Mouse (Mus musculus) MEL (cell line): ENCODE measurements at regions not wholly inside any gene's neighbourhood (a gene's known extent, or its start where the extent isn't known, plus 50 kb on each side); places are given as distances from the start of the nearest gene placed in this dataset.

ENCODE experiments used
- DNase-seq: peaks from one replicate; pipeline ENCODE4 v3.0.0; 2011; ENCODE audit warnings: low read depth, low spot score
- H3K27ac ChIP-seq: 2 replicates; pipeline ENCODE4 v1.5.1; 2012; ENCODE audit warnings: low read depth, mild to moderate bottlenecking, control low read depth, low read length, moderate library complexity; ENCODE audit not compliant: control insufficient read depth
- H3K27me3 ChIP-seq, 2 experiments: fragments of 150-350 bp in 1 of 2; sonication (generic) in 1 of 2; 2 replicates each; pipeline ENCODE4 v1.6.1; 2012; ENCODE audit warnings: low read length in 2 of 2, mild to moderate bottlenecking in 2 of 2, improper control_type of control experiment in 1 of 2, moderate library complexity in 1 of 2; ENCODE audit not compliant: insufficient read depth in 2 of 2, control insufficient read depth in 1 of 2
- H3K36me3 ChIP-seq, 2 experiments: 2 replicates each; pipeline ENCODE4 v1.6.1; 2012 to 2014; ENCODE audit warnings: low read length in 2 of 2, improper control_type of control experiment in 1 of 2, inconsistent platforms in 1 of 2, mild to moderate bottlenecking in 1 of 2; ENCODE audit not compliant: insufficient read depth in 2 of 2, control insufficient read depth in 1 of 2
- H3K4me1 ChIP-seq, 2 experiments: fragments of 150-350 bp in 1 of 2; sonication (generic) in 1 of 2; 2 replicates each; pipeline ENCODE4 v1.6.1; 2012; ENCODE audit warnings: low read length in 2 of 2, improper control_type of control experiment in 1 of 2, mild to moderate bottlenecking in 1 of 2; ENCODE audit not compliant: insufficient read depth in 2 of 2, control insufficient read depth in 1 of 2
- H3K4me3 ChIP-seq, 2 experiments: fragments of 150-350 bp in 1 of 2; sonication (generic) in 1 of 2; 2 replicates each; pipeline ENCODE4 v1.5.1; 2012; ENCODE audit warnings: low read depth in 2 of 2, low read length in 2 of 2, mild to moderate bottlenecking in 2 of 2, moderate library complexity in 2 of 2, control low read depth in 1 of 2, improper control_type of control experiment in 1 of 2; ENCODE audit not compliant: control insufficient read depth in 1 of 2, insufficient read depth in 1 of 2
- H3K79me2 ChIP-seq: 2 replicates; pipeline ENCODE4 v1.6.1; 2012; ENCODE audit warnings: mild to moderate bottlenecking, low read length, moderate library complexity; ENCODE audit not compliant: control insufficient read depth, poor library complexity, insufficient read depth
- H3K9ac ChIP-seq: 2 replicates; pipeline ENCODE4 v1.6.1; 2012; ENCODE audit warnings: low read depth, mild to moderate bottlenecking, control low read depth, low read length, moderate library complexity; ENCODE audit not compliant: control insufficient read depth, poor library complexity, severe bottlenecking
- H3K9me3 ChIP-seq: fragments of 150-350 bp; sonication (generic); replicated peaks from 2 replicates; pipeline ENCODE4 v1.6.1; 2012; ENCODE audit warnings: mild to moderate bottlenecking, low read length, improper control_type of control experiment, moderate library complexity; ENCODE audit not compliant: insufficient read depth
- BHLHE40 ChIP-seq: IDR thresholded peaks from 2 replicates; pipeline ENCODE4 v1.6.1; 2012; ENCODE audit warnings: low read depth, mild to moderate bottlenecking, inconsistent platforms, low read length, improper control_type of control experiment, borderline replicate concordance
- CHD1 ChIP-seq: IDR thresholded peaks from 2 replicates; pipeline ENCODE4 v1.6.1; 2012; ENCODE audit warnings: low read depth, mild to moderate bottlenecking, inconsistent platforms, low read length, improper control_type of control experiment
- ELF1 ChIP-seq: IDR thresholded peaks from 2 replicates; pipeline ENCODE4 v1.6.1; 2014; ENCODE audit warnings: low read depth, mild to moderate bottlenecking, inconsistent platforms, low read length, improper control_type of control experiment, moderate library complexity
- EP300 ChIP-seq, 2 experiments: IDR thresholded peaks; 2 replicates each; pipeline ENCODE4 v1.6.1; 2011; ENCODE audit warnings: improper control_type of control experiment in 2 of 2, low read length in 2 of 2, low read depth in 1 of 2, mild to moderate bottlenecking in 1 of 2
- ETS1 ChIP-seq: IDR thresholded peaks from 2 replicates; pipeline ENCODE4 v1.6.1; 2012; ENCODE audit warnings: low read depth, mild to moderate bottlenecking, inconsistent platforms, low read length, improper control_type of control experiment, moderate library complexity
- GATA1 ChIP-seq: IDR thresholded peaks from 2 replicates; pipeline ENCODE4 v1.6.1; 2011; ENCODE audit warnings: low read depth, low read length, improper control_type of control experiment
- HCFC1 ChIP-seq: IDR thresholded peaks from 2 replicates; pipeline ENCODE4 v1.6.1; 2012; ENCODE audit warnings: low read depth, mild to moderate bottlenecking, inconsistent platforms, low read length, improper control_type of control experiment, moderate library complexity
- MAFK ChIP-seq: IDR thresholded peaks from 2 replicates; pipeline ENCODE4 v1.6.1; 2011; ENCODE audit warnings: low read depth, mild to moderate bottlenecking, low read length, improper control_type of control experiment, borderline replicate concordance
- MAZ ChIP-seq: IDR thresholded peaks from 2 replicates; pipeline ENCODE4 v1.6.1; 2012; ENCODE audit warnings: low read depth, mild to moderate bottlenecking, inconsistent platforms, low read length, improper control_type of control experiment
- MEF2A ChIP-seq: IDR thresholded peaks from 2 replicates; pipeline ENCODE4 v1.6.1; 2014; ENCODE audit warnings: low read depth, mild to moderate bottlenecking, inconsistent platforms, low read length, improper control_type of control experiment; ENCODE audit not compliant: poor library complexity, insufficient replicate concordance, severe bottlenecking; ENCODE audit errors: extremely low read depth
- MXI1 ChIP-seq: IDR thresholded peaks from 2 replicates; pipeline ENCODE4 v1.6.1; 2011; ENCODE audit warnings: mild to moderate bottlenecking, low read depth, low read length, improper control_type of control experiment
- MYB ChIP-seq: IDR thresholded peaks from 2 replicates; pipeline ENCODE4 v1.6.1; 2011; ENCODE audit warnings: mild to moderate bottlenecking, low read depth, low read length, improper control_type of control experiment
- MYC ChIP-seq: IDR thresholded peaks from 2 replicates; pipeline ENCODE4 v1.6.1; 2011; ENCODE audit warnings: low read depth, mild to moderate bottlenecking, low read length, improper control_type of control experiment, moderate library complexity
- POLR2A ChIP-seq, 2 experiments: IDR thresholded peaks; 2 replicates each; pipeline ENCODE4 v1.6.1; 2011 to 2012; ENCODE audit warnings: low read length in 2 of 2, mild to moderate bottlenecking in 2 of 2, control low read depth in 1 of 2, improper control_type of control experiment in 1 of 2, low read depth in 1 of 2, moderate library complexity in 1 of 2; ENCODE audit not compliant: control insufficient read depth in 1 of 2, insufficient read depth in 1 of 2, poor library complexity in 1 of 2
- POLR2AphosphoS2 ChIP-seq: IDR thresholded peaks from 2 replicates; pipeline ENCODE4 v1.6.1; 2011; ENCODE audit warnings: low read length, improper control_type of control experiment
- RAD21 ChIP-seq: IDR thresholded peaks from 2 replicates; pipeline ENCODE4 v1.6.1; 2011; ENCODE audit warnings: mild to moderate bottlenecking, low read depth, low read length, improper control_type of control experiment
- SIN3A ChIP-seq: IDR thresholded peaks from 2 replicates; pipeline ENCODE4 v1.6.1; 2012; ENCODE audit warnings: low read length, improper control_type of control experiment, inconsistent platforms
- TAL1 ChIP-seq: IDR thresholded peaks from 2 replicates; pipeline ENCODE4 v1.6.1; 2012; ENCODE audit warnings: mild to moderate bottlenecking, inconsistent platforms, low read length, moderate library complexity, mixed read lengths
- TBP ChIP-seq: IDR thresholded peaks from 2 replicates; pipeline ENCODE4 v1.8.0; 2011; ENCODE audit warnings: low read depth, low read length, improper control_type of control experiment
- USF1 ChIP-seq: IDR thresholded peaks from 2 replicates; pipeline ENCODE4 v1.6.1; 2014; ENCODE audit warnings: low read depth, mild to moderate bottlenecking, inconsistent platforms, low read length, improper control_type of control experiment, moderate library complexity
- USF2 ChIP-seq, 2 experiments: IDR thresholded peaks; 2 replicates each; pipeline ENCODE4 v1.6.1; 2011 to 2012; ENCODE audit warnings: improper control_type of control experiment in 2 of 2, low read length in 2 of 2, borderline replicate concordance in 1 of 2, inconsistent platforms in 1 of 2, low read depth in 1 of 2, mild to moderate bottlenecking in 1 of 2; ENCODE audit not compliant: insufficient read depth in 1 of 2
- ZMIZ1 ChIP-seq: IDR thresholded peaks from 2 replicates; pipeline ENCODE4 v1.6.1; 2012; ENCODE audit warnings: low read depth, mild to moderate bottlenecking, inconsistent platforms, low read length, improper control_type of control experiment, moderate library complexity

DNA sequence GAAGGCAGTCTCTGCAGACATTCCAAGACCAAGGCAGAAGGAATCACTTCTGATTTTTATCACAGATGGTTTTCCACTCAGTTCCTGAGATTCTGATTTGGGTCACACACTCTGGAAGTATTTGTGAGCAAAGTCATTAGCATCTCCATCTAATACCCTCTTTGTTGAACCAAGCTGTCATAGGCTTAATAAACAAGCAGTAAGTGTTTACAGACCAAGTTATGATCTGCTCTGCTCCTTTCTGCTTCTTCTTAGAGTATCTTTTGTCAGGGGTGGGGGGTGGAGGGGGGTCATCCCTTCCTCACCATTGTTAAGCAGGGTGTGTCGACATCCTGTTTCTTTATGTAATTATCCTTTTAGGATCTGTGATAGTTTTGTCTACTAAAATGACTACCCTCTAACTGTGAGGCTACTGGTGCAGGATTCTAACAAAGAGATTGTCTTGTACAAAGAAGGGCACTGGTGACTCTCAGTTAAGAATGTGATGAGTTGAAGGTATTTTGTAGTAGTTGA, 358.2 kb upstream of the Adgrl2 start:
- H3K27me3 ChIP-seq = no peaks in the 10 kb centered on the region
- TF ChIP-seq GATA1 (no peak), USF1 (no peak), ETS1 (no peak), MEF2A (no peak), MYB (no peak), SIN3A (no peak), CHD1 (no peak), ELF1 (no peak), MAZ (no peak), MAFK (no peak), TBP (no peak), USF2 (IDR thresholded peaks at IDR 0.05; ENCODE audit: borderline replicate concordance in 1 of 2, insufficient read depth in 1 of 2, low read depth in 1 of 2, low read length in 2 of 2) (no peak), BHLHE40 (no peak), MYC (no peak)
- no peaks in the 10 kb centered on the region for H3K36me3 ChIP-seq
- H3K9me3 ChIP-seq = no peaks in the 10 kb centered on the region
- H3K9ac ChIP-seq = no peak overlapping the region
- H3K27ac ChIP-seq = no peak overlapping the region
- H3K4me3 ChIP-seq = no peak overlapping the region
- H3K4me1 ChIP-seq = peaks cover 0 to 5% of the 10 kb centered on the region in 2 experiments; a peak in 1 of 4 replicates
- no peak for DNase-seq
- H3K79me2 ChIP-seq = no peaks in the 10 kb centered on the region

DNA sequence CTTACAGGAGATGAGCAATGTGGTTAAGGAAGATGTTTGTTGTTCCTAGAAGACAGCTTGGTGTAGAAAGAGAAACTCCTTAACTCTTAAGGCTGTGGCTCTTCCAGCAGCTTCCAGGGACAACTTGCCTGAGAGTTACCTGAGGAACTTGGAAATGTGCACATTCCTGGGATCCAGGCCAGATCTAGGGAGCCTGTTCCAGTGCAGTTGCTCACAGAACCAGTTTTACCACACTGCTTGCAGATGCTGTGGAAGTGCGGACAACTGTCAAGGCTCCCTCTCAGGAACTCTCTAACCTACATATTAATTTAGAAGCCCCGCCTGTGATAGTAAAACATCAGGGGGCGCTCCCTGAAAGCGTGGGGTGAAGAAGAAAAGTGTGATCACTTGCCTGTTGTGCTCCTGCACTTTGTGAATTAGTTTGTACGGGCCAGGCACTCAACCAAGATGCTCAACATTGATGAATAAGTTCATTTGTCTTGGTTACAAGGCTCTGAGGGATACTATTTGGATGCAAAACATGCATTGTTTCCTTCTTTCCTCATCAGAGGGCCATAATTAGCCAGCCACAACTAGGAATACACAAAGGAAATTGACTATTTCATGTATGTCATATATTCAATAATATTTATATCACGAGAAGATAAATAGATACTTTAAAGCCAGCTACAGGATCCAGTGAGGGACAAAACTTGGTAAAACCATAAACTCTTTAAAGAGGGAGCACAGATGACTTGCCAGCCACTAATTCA, 357.1 kb upstream of the Adgrl2 start:
- peaks cover 0 to 5% of the 10 kb centered on the region in 2 experiments; a peak in 1 of 4 replicates for H3K4me1 ChIP-seq

More for the DNA sequence above, 357.1 kb upstream of the Adgrl2 start:
- Histone ChIP-seq H3K79me2 (no peaks in the 10 kb centered on the region), H3K27ac (no peak overlapping the region), H3K9me3 (no peaks in the 10 kb centered on the region), H3K36me3 (no peaks in the 10 kb centered on the region), H3K9ac (no peak overlapping the region), H3K4me3 (no peak overlapping the region), H3K27me3 (no peaks in the 10 kb centered on the region)
- no peak for DNase-seq
- no peak for TF ChIP-seq POLR2AphosphoS2
- TF ChIP-seq MYB = no peak
- no peak for TF ChIP-seq EP300 (IDR thresholded peaks at IDR 0.05; ENCODE audit: low read depth in 1 of 2, low read length in 2 of 2)
- no peak for TF ChIP-seq MYC
- TF ChIP-seq CHD1 = no peak
- TF ChIP-seq HCFC1 = no peak
- TF ChIP-seq POLR2A (IDR thresholded peaks at IDR 0.05; ENCODE audit: control insufficient read depth in 1 of 2, insufficient read depth in 1 of 2, low read depth in 1 of 2, low read length in 2 of 2, poor library complexity in 1 of 2) = no peak
- TF ChIP-seq RAD21 = no peak
- TF ChIP-seq SIN3A = no peak
- no peak for TF ChIP-seq MEF2A
- TF ChIP-seq ZMIZ1 = no peak
- TF ChIP-seq USF2 (IDR thresholded peaks at IDR 0.05; ENCODE audit: borderline replicate concordance in 1 of 2, insufficient read depth in 1 of 2, low read depth in 1 of 2, low read length in 2 of 2) = no peak
- no peak for TF ChIP-seq TAL1
- TF ChIP-seq MXI1 = no peak
- TF ChIP-seq MAFK = no peak
- no peak for TF ChIP-seq TBP
